Mouse (Mus musculus): ENCODE measurements around the gene Stap1.

Gene Stap1

DNA sequence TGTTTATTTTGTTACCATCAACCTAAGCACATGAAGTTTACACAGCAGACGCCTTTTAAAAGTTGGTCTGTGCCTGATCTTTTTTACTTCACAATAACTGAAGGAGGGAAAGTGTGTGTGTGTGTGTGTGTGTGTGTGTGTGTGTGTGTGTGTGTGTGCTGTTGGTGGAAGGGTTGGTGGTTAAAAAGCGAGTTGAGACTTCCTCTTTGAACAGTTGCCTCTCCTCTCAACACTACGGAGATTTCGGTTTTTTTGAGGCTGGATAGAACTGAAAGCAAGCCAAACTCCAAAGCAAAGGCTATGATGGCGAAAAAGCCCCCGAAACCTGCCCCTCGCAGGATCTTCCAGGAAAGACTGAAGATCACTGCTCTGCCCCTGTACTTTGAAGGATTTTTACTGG, at the start of gene Stap1:
Gene Stap1, plus strand, starts transcription at position 209 of the 400 bp plus-strand sequence.
- DNase-seq (ENCODE audit: low read depth in 2 of 2, low spot score in 2 of 2) = peak; percentile 61 to 70

DNA sequence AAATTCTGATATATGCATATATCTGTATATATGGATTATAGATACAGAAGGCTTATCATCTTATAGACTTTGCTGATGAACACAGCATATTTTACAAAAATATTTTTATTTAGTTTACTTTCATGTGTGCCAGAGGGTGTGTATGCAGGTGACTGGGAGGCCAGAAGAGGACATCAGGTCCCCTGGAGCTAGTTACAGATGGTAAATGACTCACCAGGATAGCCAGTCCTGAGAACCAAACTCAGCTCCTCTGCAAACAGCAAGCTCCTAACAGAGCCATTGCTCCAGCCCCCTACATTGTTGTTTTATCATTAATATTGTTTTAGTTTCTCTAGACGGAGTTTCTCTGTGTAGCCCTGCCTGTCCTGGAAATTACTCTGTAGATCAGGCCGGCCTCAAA, 41.7 kb upstream of the Stap1 start:
- no peak for DNase-seq (ENCODE audit: low read depth in 2 of 2, low spot score in 2 of 2)

DNA sequence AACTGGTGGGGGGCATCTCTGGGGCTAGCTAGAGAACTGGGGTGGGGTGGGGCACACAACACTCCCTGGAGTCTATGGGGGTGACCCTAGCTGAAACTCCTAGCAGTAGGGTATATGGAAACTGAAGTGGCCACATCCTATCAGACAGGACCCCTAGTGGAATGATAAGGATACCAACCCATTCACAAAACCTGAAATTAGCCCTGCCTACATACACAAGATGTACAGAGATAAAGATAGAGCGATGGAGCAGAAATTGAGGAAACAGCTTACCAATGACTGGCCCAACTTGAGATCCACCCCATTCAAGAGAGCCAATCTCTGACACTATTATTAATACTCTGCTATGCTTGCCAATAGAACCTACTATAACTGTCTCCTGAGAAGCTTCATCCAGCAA, 8.0 kb upstream of the Stap1 start:
- DNase-seq (ENCODE audit: low read depth in 2 of 2, low spot score in 2 of 2) = no peak

DNA sequence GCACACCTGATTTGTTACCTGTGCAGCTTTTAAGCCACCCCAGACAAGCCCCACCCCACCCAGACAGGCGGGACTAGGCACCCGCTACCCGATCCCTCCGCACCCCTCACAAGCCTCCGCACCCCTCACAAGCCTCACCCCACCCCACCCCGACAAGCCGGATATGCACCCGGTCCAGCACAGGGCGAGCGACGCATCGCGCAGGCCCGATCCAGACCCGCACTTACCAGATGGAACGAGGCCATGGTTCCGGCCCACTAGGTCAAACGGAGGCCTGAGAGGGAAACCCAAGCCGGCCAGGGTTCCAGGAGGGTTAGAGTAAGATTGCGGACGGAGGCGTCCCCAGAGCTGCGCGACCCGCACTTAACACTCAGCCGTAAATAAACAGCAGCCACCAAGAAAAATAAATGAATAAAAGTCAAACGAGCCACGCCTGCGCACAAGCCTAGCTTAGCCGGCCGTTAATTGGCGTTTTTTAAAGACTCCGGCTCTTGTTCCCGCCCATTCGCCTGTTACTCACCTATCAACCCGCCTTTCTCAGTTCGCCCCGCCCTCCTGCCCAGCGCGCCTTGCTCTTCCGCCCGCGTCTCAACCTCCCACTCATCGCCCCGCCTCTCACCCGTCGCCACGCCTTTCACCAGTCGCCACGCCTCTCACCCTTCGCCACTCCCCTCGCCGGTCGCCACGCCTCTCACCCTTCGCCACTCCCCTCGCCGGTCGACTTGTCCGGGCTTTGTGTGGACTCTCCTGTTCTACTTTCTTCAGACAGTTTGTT, 6.3 kb upstream of the Stap1 start, which contains the start of gene Cenpc1:
Gene Cenpc1, minus strand, starts transcription at position 483 of the 775 bp plus-strand sequence.
- DNase-seq (ENCODE audit: low read depth in 2 of 2, low spot score in 2 of 2) = peak; percentile 95 to 96

DNA sequence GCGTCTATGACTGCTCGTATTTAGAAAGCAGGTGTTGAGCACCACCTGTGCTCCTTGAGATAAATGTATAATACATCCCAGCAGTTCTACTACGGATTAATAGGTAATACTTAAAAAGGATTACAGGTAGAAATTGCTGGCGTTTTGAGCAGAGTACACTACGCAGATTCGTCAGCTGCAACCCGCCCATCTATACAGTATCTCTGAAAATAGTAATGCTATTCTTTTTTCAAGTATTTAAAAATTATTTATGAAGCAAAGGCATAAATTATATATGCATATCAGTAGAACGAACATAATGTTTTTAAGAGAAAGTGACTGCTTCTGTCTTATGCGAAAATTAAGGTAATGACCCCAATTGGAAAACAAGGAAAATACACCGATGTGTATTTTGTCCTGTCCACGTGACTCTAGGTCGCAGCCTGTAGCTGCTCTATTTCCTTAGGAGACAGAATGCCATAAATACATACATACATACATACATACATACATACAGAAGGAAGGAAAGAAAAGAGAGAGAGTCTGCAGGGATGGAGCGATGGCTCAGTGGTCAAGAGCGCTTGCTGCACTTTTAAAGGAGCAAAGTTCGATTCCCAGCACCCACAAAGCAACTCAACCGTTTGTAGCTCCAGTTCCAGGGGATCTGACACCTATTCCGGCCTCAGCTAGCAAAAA, 5.5 kb upstream of the Stap1 start:
- DNase-seq (ENCODE audit: low read depth in 2 of 2, low spot score in 2 of 2) = peak in 1 of 2 experiments; percentile 24

DNA sequence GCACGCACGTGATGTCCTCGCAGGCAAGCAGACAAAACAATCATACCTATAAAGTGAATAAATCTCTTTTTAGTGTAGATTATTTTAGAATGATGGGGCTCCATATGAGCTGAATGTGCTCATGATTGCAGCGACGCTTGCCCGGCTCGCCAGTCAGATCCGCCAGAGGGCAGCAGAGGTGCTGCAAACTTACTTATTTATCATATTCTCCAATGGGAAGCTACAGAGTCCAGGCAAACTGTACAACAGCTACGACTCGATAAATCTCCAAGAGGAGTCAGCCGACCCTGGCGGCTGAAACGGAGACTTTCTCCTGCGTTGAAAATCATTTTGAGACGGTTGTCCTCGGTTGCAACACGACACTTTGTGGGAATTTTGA, 5.0 kb upstream of the Stap1 start:
- DNase-seq (ENCODE audit: low read depth in 2 of 2, low spot score in 2 of 2) = peak; percentile 82 to 92

DNA sequence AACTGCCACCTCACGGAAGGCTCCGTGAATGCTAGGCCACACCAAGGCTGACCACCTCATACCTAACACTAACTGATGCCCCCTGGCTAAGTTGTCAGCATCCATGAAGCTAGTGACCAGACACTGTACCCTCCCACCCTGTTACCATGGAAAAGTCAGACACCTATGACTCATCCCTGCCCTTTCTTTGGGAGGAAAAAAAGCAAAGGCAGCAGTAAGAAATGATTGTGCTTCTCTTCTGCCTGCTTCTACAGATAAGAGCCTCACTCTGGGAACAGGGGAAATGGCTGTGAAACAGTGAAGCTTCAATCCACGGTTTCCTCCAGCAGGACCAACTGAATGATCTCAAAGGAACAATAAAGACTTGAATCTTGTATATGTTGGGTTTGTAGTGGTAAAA, 3.1 kb upstream of the Stap1 start:
- DNase-seq (ENCODE audit: low read depth in 2 of 2, low spot score in 2 of 2) = no peak

DNA sequence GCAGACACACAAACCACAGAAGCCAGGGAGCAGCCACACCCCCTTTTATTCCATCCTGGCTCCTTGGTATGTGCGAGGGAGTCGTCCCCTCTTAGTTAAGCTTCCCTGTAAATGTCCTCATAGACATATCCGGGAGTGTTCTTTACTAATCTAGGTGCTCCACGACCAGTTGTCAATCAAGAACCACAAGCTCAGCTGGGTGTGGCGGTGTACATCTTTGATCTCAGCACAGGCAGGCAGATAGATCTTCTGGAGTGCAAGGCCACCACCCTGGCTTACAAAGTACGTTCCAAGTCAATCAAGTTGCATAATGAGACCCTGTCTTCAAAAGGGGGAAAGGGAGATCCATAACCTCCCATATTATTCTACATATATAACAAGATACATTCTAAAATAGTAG, 2.4 kb upstream of the Stap1 start:
- DNase-seq (ENCODE audit: low read depth in 2 of 2, low spot score in 2 of 2) = peak in 1 of 2 experiments; percentile 35

DNA sequence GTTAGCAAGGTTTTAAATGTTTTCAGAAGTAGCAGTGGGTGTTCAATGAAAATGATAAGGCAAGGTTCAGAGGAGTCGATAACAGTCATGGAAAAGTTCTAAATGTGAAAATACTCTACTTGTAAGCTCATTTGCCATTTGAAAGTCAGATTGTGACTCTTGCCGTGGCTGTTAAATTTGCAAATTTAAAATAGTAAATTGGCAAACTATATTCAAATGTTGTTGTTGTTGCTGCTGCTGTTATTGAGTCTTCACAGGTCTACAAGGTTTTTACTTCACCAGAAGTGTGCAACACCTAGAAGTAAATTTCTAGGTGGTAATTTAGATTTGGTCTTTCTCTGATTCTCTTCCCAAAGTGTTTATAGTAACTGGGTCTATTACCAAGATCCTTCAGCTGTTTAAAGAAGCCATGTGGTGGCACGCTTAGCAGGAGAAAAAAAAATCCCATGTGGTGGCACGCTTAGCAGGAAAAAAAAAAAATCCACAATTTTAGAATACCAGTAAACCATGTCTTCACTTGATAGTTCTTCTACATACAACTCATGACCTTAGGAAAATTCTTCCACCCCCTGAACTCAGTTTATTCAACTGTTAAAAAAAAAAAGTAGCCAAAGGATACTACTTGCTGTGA, 1.3 kb downstream of the Stap1 start:
- DNase-seq (ENCODE audit: low read depth in 2 of 2, low spot score in 2 of 2) = no peak

DNA sequence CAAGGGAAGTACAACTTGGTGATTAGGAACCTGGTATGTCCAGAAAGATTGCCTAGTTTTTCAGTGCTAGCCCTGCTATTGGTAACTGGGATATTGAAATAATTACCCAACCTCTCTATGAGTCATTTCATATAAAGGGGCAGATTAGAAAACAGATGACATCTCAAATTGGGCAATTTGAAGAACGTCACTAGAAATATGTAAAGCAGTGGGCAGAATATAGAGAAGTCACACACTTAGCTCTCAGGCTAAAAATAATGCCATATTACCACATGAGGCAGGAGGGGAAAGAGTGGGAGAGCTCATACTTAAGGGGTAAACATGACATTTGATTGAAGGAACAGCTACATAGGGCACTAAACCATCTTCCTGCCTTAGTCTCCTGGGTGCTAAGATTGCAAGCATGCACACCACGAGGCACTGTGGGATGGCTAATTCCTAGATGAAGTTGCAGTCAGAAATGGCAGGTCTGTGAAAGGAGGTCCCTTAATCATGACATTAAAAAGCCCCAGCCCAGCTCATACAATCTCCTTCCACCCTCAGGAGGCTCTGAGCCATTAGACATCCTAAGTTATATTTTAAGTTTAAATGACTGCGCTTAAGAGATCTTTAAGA, 7.3 kb downstream of the Stap1 start:
- DNase-seq (ENCODE audit: low read depth in 2 of 2, low spot score in 2 of 2) = no peak

DNA sequence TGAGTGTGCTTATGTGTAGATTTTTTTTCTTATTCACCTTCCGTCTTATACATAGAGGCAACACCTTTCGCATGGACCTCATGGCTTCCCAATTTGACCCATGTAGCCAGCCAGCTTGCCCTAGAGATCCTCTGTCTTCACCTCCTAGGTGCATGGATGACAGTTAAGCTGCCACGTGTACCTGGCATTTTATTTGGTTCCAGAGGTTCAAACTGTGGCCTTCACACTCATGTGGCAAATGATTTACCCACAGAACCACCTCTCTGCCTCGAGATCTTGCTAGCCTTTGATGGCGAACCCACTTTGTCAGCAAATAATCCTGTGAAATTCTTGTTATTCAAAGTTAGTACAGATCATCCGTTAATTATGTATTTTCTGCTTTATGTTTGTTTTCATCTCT, 12.4 kb downstream of the Stap1 start:
- no peak for DNase-seq (ENCODE audit: low read depth in 2 of 2, low spot score in 2 of 2)

DNA sequence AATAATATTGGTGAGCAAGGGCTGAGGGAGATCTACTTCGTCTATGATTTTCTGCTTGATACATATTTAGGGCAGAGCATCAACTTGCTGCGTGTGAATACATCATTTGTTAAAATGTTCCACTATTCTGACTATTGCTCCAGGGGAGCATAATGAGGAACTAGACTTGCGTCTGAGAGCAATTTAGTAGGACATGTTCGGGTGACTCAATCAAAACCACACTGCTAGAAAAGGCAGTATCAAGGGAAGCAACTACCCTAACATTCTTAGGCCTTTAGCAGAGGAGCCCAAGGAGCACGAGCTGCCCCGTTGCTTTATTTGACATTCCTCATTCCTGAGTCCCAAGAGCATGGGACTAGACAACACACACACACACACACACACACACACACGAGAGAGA, 13.4 kb downstream of the Stap1 start:
- no peak for DNase-seq (ENCODE audit: low read depth in 2 of 2, low spot score in 2 of 2)

DNA sequence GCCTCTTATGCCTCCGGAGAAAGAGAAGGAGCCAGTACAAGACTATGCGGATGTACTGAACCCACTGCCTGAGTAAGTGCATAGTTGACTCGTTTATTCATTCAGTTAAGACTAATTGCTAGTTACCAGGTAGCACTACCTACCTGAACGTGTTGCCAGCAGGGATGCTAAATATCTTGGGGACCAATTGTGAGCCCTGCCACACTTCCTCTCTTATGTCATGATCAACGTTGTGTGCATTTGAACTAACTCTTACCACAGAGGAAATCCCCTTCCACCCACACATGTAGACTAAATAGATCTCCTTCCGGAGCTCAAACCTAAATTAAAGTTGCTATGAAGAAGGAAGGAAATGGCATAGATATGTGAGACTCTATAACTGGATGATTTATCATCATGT, 15.2 kb downstream of the Stap1 start:
- peak; percentile 52 to 67 for DNase-seq (ENCODE audit: low read depth in 2 of 2, low spot score in 2 of 2)

DNA sequence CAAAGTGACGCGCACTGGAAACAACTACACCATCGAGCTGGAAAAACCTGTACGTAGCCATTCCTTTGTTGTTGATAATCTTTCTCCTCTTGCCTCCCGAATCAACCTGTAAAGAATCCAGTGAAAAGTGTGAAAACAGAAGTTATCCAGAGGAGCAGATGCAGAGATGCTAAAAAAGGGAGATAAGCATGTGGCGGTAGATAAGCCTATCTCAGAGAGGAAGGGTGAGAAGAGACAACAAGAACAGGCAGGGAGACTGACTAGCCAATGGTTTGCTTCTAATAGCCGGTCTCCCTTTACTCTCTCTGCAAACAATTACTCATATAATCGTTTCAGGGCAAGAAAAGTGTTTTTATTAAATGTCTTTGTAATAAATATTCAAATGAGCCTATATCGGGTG, 23.2 kb downstream of the Stap1 start:
- no peak for DNase-seq (ENCODE audit: low read depth in 2 of 2, low spot score in 2 of 2)

DNA sequence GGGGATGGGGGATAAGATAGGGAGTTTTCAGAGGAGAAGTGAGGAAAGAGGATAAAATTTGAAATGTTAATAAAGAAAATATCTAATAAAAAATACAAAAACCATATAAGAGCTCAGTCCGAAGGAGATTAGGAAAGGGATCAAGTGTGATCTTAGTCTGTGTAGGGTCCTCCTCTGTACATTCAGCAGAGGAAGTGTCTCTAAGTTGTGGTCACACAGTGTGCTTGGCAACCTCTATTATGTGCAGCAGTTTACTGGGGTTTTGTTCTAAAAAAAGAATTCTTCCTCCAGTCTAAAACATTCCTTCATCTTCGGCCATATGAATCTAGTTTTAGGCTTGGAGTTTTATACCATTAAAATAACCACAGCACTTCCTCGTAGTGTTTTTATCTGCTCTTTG, 27.4 kb downstream of the Stap1 start:
- DNase-seq (ENCODE audit: low read depth in 2 of 2, low spot score in 2 of 2) = no peak

DNA sequence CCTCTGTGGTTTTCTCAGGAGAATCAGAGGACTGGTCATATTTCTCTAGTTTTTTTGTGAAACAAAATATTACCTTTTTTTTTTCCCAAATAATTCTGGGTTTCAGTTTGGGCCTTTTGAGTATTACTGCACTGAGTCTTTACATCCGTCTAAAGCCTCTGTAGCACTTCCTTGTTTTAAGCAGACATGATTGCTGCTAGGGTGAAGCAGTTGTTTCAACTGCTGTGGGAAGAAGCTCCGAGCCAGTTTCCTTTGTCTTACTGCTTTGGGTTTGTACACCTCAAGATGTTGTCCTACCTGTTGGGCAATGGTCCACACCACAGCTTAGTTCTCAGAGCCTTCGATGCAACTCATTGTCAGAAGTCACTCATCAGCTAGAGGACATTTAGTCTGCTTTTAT, 29.1 kb downstream of the Stap1 start:
- DNase-seq (ENCODE audit: low read depth in 2 of 2, low spot score in 2 of 2) = no peak

DNA sequence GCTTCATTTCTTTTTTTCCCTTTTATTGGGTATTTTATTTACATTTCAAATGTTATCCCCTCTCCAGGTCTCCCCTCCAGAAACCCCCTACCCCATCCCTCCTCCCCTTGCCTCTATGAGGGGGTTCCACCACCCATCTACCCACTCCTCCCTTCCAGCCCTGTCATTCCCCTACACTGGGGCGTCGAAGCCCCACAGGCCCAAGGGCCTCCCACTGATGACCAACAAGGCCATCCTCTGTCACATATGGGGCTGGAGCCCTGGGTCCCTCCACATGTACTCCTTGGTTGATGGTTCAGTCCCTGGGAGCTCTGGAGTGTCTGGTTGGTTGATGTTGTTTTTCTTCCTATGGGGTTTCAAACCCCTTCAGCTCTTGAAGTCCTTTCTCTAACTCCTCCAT, 30.6 kb downstream of the Stap1 start:
- DNase-seq (ENCODE audit: low read depth in 2 of 2, low spot score in 2 of 2) = no peak

DNA sequence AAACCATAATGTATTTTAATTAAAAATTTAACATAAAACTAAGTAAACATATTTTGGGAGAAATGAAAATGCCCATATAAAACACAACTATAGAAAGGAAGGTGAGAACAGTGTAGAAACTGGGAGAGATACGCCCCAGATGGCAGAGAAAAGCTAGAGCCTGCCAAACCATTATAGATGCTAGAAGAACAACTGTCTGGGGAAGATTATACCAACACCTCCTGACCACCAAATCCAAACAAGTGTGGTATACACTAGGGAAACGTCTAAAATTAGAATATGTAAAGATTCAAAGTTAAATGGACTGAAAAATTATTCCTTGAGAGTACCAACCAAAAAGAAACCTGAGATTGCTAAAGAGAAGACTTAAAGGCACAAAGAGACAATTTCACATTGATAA, 35.1 kb downstream of the Stap1 start:
- no peak for DNase-seq (ENCODE audit: low read depth in 2 of 2, low spot score in 2 of 2)

DNA sequence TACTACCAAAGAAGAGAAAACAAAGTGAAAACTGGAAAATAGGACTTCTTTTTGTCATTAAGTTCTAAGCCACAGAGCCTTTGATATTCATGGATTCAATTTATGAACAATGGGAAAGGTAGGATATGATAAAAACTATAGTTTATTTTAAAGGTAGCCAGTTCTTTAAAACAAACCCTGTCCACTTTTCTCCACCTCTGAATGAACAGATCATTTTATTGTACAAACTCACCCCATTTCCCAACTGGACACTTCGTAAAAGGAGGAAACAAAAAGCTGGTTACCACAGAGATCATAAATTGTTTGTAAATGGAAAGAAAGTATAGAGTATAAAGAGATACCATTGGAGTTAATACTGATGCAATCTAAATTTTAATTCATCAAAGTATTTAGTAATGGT, 39.5 kb downstream of the Stap1 start:
- DNase-seq (ENCODE audit: low read depth in 2 of 2, low spot score in 2 of 2) = no peak

DNA sequence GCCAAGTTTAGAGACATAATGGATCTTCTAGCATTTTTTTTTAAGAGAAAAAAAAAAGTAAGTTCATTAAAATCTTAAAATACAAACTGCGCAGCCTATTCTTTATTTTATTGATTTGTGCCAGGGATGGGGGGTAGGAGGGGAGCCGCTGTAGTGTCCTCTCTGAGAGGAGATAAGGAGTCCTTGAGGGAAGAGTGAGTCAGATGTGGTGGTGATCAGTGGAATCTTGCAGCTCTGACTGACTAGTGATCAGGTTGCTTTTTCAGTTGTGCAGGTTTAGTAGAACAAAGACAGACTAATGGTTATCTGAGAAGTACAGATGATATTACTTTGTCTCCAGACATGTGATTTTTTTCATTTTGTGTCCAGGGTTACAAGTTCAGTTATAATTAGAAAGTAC, 41.5 kb downstream of the Stap1 start:
- DNase-seq (ENCODE audit: low read depth in 2 of 2, low spot score in 2 of 2) = no peak

DNA sequence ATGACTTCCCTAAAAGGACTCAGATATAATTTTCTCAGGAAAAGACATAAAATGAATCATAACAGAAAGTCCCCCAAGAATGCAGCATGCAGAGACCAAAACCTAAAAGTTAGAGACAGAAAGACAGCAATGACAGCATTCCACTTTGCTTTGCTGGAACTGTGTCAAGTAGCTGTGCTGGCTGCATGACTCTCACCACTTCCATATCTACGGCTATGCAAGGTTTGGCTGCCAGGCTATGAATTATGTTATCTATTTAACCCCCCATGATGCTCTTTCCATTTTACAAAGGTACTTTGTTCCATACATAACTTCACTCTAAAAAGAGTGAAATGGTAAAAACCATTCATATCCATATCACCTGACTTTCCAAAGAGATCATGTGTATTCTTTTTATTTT, 42.5 kb downstream of the Stap1 start:
- no peak for DNase-seq (ENCODE audit: low read depth in 2 of 2, low spot score in 2 of 2)

Measured in CD8-positive naive resting alpha-beta T cell, adult 2 months (primary cell).